In genomic region chr1:72226172-72226886, GRCm38 (mm10) we compare ENCODE assay signal across 8 mouse cellular contexts. TPM values are rescaled to one million over a fixed set of nuclear protein-coding genes. Genes with fewer than 3 reads are reported as not detected.
DNase-seq lines count a peak whose midpoint lies in the region; ATAC-seq and TF ChIP-seq lines count a peak whose summit lies in the region.

No protein-coding gene starts in this region.

- H3K9me3 ChIP-seq in forebrain, embryonic 10.5 days, result no peaks in the 10 kb centered on the region
- no peaks in the 10 kb centered on the region for H3K9me3 ChIP-seq in intestine, postnatal 0 days (ENCODE audit: control insufficient read depth)
- no peaks in the 10 kb centered on the region for H3K9me3 ChIP-seq in stomach, postnatal 0 days (ENCODE audit: control insufficient read depth, low read length)

- peak overlapping the region; percentile 83 for H3K4me2 ChIP-seq in intestine, postnatal 0 days (replicated peaks; ENCODE audit: low read depth)
- peak overlapping the region; percentile 70 for H3K4me2 ChIP-seq in stomach, postnatal 0 days (replicated peaks; ENCODE audit: low read depth)

- no peaks in the 10 kb centered on the region for H3K36me3 ChIP-seq in forebrain, embryonic 10.5 days (replicated peaks)
- H3K36me3 ChIP-seq in intestine, postnatal 0 days (ENCODE audit: control insufficient read depth, insufficient read depth), result no peaks in the 10 kb centered on the region
- H3K36me3 ChIP-seq in stomach, postnatal 0 days (ENCODE audit: control insufficient read depth, insufficient read depth, low read length), result no peaks in the 10 kb centered on the region

- H3K9ac ChIP-seq in intestine, postnatal 0 days (ENCODE audit: low read depth, low read length), result peak overlapping the region; percentile 45
- H3K9ac ChIP-seq in stomach, postnatal 0 days (ENCODE audit: low read length), result peak overlapping the region; percentile 56; the same call in 1 of the 2 replicates

- ATAC-seq in intestine, postnatal 0 days, result peak; percentile 84
- ATAC-seq in stomach, postnatal 0 days (ENCODE audit: low FRiP score, low TSS enrichment), result peak; percentile 81

- peaks cover 9% of the 10 kb centered on the region for H3K4me1 ChIP-seq in forebrain, embryonic 10.5 days
- H3K4me1 ChIP-seq in intestine, postnatal 0 days (replicated peaks; ENCODE audit: control insufficient read depth, insufficient read depth, low read length), result no peaks in the 10 kb centered on the region
- H3K4me1 ChIP-seq in stomach, postnatal 0 days (replicated peaks; ENCODE audit: control insufficient read depth, insufficient read depth), result no peaks in the 10 kb centered on the region

- 0 out of 2 replicates have a peak overlapping the region, but pooled peaks have one; percentile 50 for H3K4me3 ChIP-seq in forebrain, embryonic 10.5 days
- peak overlapping the region; percentile 51 for H3K4me3 ChIP-seq in intestine, postnatal 0 days (ENCODE audit: low read depth, low read length)
- H3K4me3 ChIP-seq in stomach, postnatal 0 days (ENCODE audit: low read depth, low read length), result peak overlapping the region; percentile 48

- no peak for TF ChIP-seq EP300 in stomach, postnatal 0 days (optimal IDR thresholded peaks at IDR 0.05)

- 1% methylated on average over 11 of the region's 18 CpGs for WGBS in forebrain, embryonic 10.5 days
- WGBS in intestine, postnatal 0 days, result 1% methylated on average over 9 of the region's 18 CpGs
- WGBS in stomach, postnatal 0 days, result 2% methylated on average over 9 of the region's 18 CpGs

- peaks cover 32% of the 10 kb centered on the region for H3K27me3 ChIP-seq in forebrain, embryonic 10.5 days (ENCODE audit: poor library complexity, severe bottlenecking)
- H3K27me3 ChIP-seq in intestine, postnatal 0 days (replicated peaks; ENCODE audit: control insufficient read depth, insufficient read depth, low read length), result no peaks in the 10 kb centered on the region
- H3K27me3 ChIP-seq in stomach, postnatal 0 days (ENCODE audit: control insufficient read depth, insufficient read depth, low read length), result no peaks in the 10 kb centered on the region

- peak; percentile 47 to 49 for DNase-seq in cerebellum, postnatal 14 days
- DNase-seq in cerebellum, adult 11-12 months, result no peak
- peak; percentile 29 for DNase-seq in thymus, postnatal 4 days
- DNase-seq in thymus, postnatal 36 days, result no peak
- peak; percentile 74 for DNase-seq in forebrain, embryonic 10.5 days (ENCODE audit: extremely low spot score, low spot score)
- DNase-seq in lung, postnatal 36 days, result peak; percentile 36
- peak; percentile 45 for DNase-seq in stomach, postnatal 0 days (ENCODE audit: low spot score)

- TF ChIP-seq CTCF in intestine, postnatal 0 days (IDR thresholded peaks at IDR 0.05; ENCODE audit: low read depth), result no peak
- TF ChIP-seq CTCF in stomach, postnatal 0 days (IDR thresholded peaks at IDR 0.05; ENCODE audit: low read depth), result no peak

- no peak overlapping the region for H3K27ac ChIP-seq in forebrain, embryonic 10.5 days
- H3K27ac ChIP-seq in intestine, postnatal 0 days (ENCODE audit: low read depth, low read length), result 0 out of 2 replicates have a peak overlapping the region, but pooled peaks have one; percentile 41
- H3K27ac ChIP-seq in stomach, postnatal 0 days (replicated peaks), result no peak overlapping the region

RNA-seq across cellular contexts. Expression of gene Mreg, which starts 14.2 kb away (rescaled TPM):
- 3.3 and 4.1 TPM in 2 replicates for polyA plus RNA-seq in forebrain, embryonic 10.5 days (2016; fragmentation: Nextera tagmentation; extraction: Ambion mirVana)
- polyA plus RNA-seq in intestine, postnatal 0 days (2015; fragmentation: Nextera tagmentation; extraction: Ambion mirVana), result 26.6 and 37.7 TPM in 2 replicates
- 34.6 and 37.7 TPM in 2 replicates for polyA plus RNA-seq in stomach, postnatal 0 days (2015; fragmentation: Nextera tagmentation; extraction: Ambion mirVana)

RNA-seq across cellular contexts. Expression of gene Pecr, which starts 57.8 kb away (rescaled TPM):
- 22.5 and 23.5 TPM in 2 replicates for polyA plus RNA-seq in forebrain, embryonic 10.5 days (2016; fragmentation: Nextera tagmentation; extraction: Ambion mirVana)
- polyA plus RNA-seq in intestine, postnatal 0 days (2015; fragmentation: Nextera tagmentation; extraction: Ambion mirVana), result 67.9 and 88.6 TPM in 2 replicates
- 44.0 and 44.8 TPM in 2 replicates for polyA plus RNA-seq in stomach, postnatal 0 days (2015; fragmentation: Nextera tagmentation; extraction: Ambion mirVana)

RNA-seq across cellular contexts. Expression of gene Tmem169, which starts 57.8 kb away (rescaled TPM):
- 3.1 and 3.3 TPM in 2 replicates for polyA plus RNA-seq in forebrain, embryonic 10.5 days (2016; fragmentation: Nextera tagmentation; extraction: Ambion mirVana)
- polyA plus RNA-seq in intestine, postnatal 0 days (2015; fragmentation: Nextera tagmentation; extraction: Ambion mirVana), result 1.3 TPM in 2 replicates
- 0.69 and 0.87 TPM in 2 replicates for polyA plus RNA-seq in stomach, postnatal 0 days (2015; fragmentation: Nextera tagmentation; extraction: Ambion mirVana)

Comparison
In these comparisons a context has a peak if more than half of its experiments do, and no peak if none do; other contexts are left out.
1. DNase-seq: peak in cerebellum, postnatal 14 days (2 of 2), thymus, postnatal 4 days (single experiment), forebrain, embryonic 10.5 days (single experiment), lung, postnatal 36 days (single experiment) and stomach, postnatal 0 days (single experiment); none in cerebellum, adult 11-12 months (single experiment) and thymus, postnatal 36 days (0 of 2).
2. Peak in every context shown above with its lines, with median percentiles within 50 percentile points of each other: H3K4me3 ChIP-seq.